Mouse (Mus musculus): ENCODE measurements around the gene Hcrtr1. TPM values are rescaled to one million over a fixed set of nuclear protein-coding genes. Genes with fewer than 3 reads are reported as not detected.
A peak's percentile ranks its signal among the peaks of the same experiment; 100 is the strongest.

Gene Hcrtr1
- total RNA-seq, 1 experiment: 0.22 TPM

GRCm38 (mm10) chr4:130175072-130175711, 36.0 kb upstream of the Hcrtr1 start, which contains the start of gene Tinagl1:
TSS of gene Tinagl1 (minus strand) at chr4:130175122.
- Histone ChIP-seq H3K36me3 (ENCODE audit: control insufficient read depth, insufficient read depth, low read length, poor library complexity, severe bottlenecking) (no peaks in the 10 kb centered on the region), H3K4me1 (ENCODE audit: control insufficient read depth in 2 of 2, insufficient read depth in 2 of 2, low read length in 2 of 2, poor library complexity in 1 of 2) (peaks cover 4 to 29% of the 10 kb centered on the region in 2 experiments; a peak in 3 of 4 replicates), H3K27ac (ENCODE audit: insufficient read depth, low read depth, low read length, poor library complexity, severe bottlenecking) (peak within 1 kb of the TSS; percentile 4; the same call in 1 of the 2 replicates), H3K4me3 (ENCODE audit: insufficient read depth in 1 of 2, low read depth in 1 of 2, low read length in 2 of 2, poor library complexity in 1 of 2, severe bottlenecking in 1 of 2) (peak within 1 kb of the TSS; percentile 25 to 61), H3K9me3 (ENCODE audit: control insufficient read depth, insufficient read depth, low read depth, low read length) (no peaks in the 10 kb centered on the region), H3K9ac (ENCODE audit: insufficient read depth, low read depth, low read length, poor library complexity, severe bottlenecking) (no peak within 1 kb of the TSS)
- DNase-seq (ENCODE audit: low read depth, low spot score): no peak
- TF ChIP-seq CHD2 (IDR thresholded peaks at IDR 0.05; ENCODE audit: low read depth, low read length): no peak
- no peak for TF ChIP-seq MAFK (IDR thresholded peaks at IDR 0.05; ENCODE audit: insufficient read depth, low read depth, low read length)
- no peak for TF ChIP-seq ZC3H11A (IDR thresholded peaks at IDR 0.05; ENCODE audit: borderline replicate concordance, low read depth, low read length)
- TF ChIP-seq HCFC1 (IDR thresholded peaks at IDR 0.05; ENCODE audit: borderline replicate concordance, insufficient read depth, low read length): no peak
- no peak for TF ChIP-seq ZNF384 (IDR thresholded peaks at IDR 0.05; ENCODE audit: low read depth, low read length)
- in situ Hi-C loops (cut with MboI; ENCODE audit: low sequenced_read_pairs in 2 of 2, unreplicated experiment in 2 of 2): no loop called here

- peak overlapping the region; percentile 25 to 61 for H3K4me3 ChIP-seq (ENCODE audit: insufficient read depth in 1 of 2, low read depth in 1 of 2, low read length in 2 of 2, poor library complexity in 1 of 2, severe bottlenecking in 1 of 2)
- no peaks in the 10 kb centered on the region for H3K36me3 ChIP-seq (ENCODE audit: control insufficient read depth, insufficient read depth, low read length, poor library complexity, severe bottlenecking)
- in situ Hi-C loops (cut with MboI; ENCODE audit: low sequenced_read_pairs in 2 of 2, unreplicated experiment in 2 of 2): no loop called here
- H3K4me1 ChIP-seq (ENCODE audit: control insufficient read depth in 2 of 2, insufficient read depth in 2 of 2, low read length in 2 of 2, poor library complexity in 1 of 2): peaks cover 4 to 32% of the 10 kb centered on the region in 2 experiments; a peak in 3 of 4 replicates
- H3K9ac ChIP-seq (ENCODE audit: insufficient read depth, low read depth, low read length, poor library complexity, severe bottlenecking): no peak overlapping the region
- H3K27ac ChIP-seq (ENCODE audit: insufficient read depth, low read depth, low read length, poor library complexity, severe bottlenecking): peak overlapping the region; percentile 4; the same call in 1 of the 2 replicates
- DNase-seq (ENCODE audit: low read depth, low spot score): peak; percentile 69
- TF ChIP-seq MAFK (IDR thresholded peaks at IDR 0.05; ENCODE audit: insufficient read depth, low read depth, low read length): no peak
- TF ChIP-seq ZC3H11A (IDR thresholded peaks at IDR 0.05; ENCODE audit: borderline replicate concordance, low read depth, low read length): no peak
- TF ChIP-seq ZNF384 (IDR thresholded peaks at IDR 0.05; ENCODE audit: low read depth, low read length): no peak
- TF ChIP-seq CHD2 (IDR thresholded peaks at IDR 0.05; ENCODE audit: low read depth, low read length): no peak
- no peak for TF ChIP-seq HCFC1 (IDR thresholded peaks at IDR 0.05; ENCODE audit: borderline replicate concordance, insufficient read depth, low read length)
- H3K9me3 ChIP-seq (ENCODE audit: control insufficient read depth, insufficient read depth, low read depth, low read length): no peaks in the 10 kb centered on the region
Observed at GRCm38 (mm10) chr4:130174335-130175031, 35.3 kb upstream of the Hcrtr1 start.

- Histone ChIP-seq H3K27ac (ENCODE audit: insufficient read depth, low read depth, low read length, poor library complexity, severe bottlenecking) (no peak overlapping the region), H3K9ac (ENCODE audit: insufficient read depth, low read depth, low read length, poor library complexity, severe bottlenecking) (no peak overlapping the region), H3K9me3 (ENCODE audit: control insufficient read depth, insufficient read depth, low read depth, low read length) (no peaks in the 10 kb centered on the region), H3K4me1 (ENCODE audit: control insufficient read depth in 2 of 2, insufficient read depth in 2 of 2, low read length in 2 of 2, poor library complexity in 1 of 2) (peaks cover 4 to 32% of the 10 kb centered on the region in 2 experiments; a peak in 3 of 4 replicates), H3K36me3 (ENCODE audit: control insufficient read depth, insufficient read depth, low read length, poor library complexity, severe bottlenecking) (no peaks in the 10 kb centered on the region), H3K4me3 (ENCODE audit: insufficient read depth in 1 of 2, low read depth in 1 of 2, low read length in 2 of 2, poor library complexity in 1 of 2, severe bottlenecking in 1 of 2) (peak overlapping the region; percentile 24 to 61; a peak in 2 of 4 replicates)
- DNase-seq (ENCODE audit: low read depth, low spot score): no peak
- TF ChIP-seq ZC3H11A (IDR thresholded peaks at IDR 0.05; ENCODE audit: borderline replicate concordance, low read depth, low read length): no peak
- TF ChIP-seq ZNF384 (IDR thresholded peaks at IDR 0.05; ENCODE audit: low read depth, low read length): no peak
- no peak for TF ChIP-seq MAFK (IDR thresholded peaks at IDR 0.05; ENCODE audit: insufficient read depth, low read depth, low read length)
- TF ChIP-seq HCFC1 (IDR thresholded peaks at IDR 0.05; ENCODE audit: borderline replicate concordance, insufficient read depth, low read length): no peak
- no peak for TF ChIP-seq CHD2 (IDR thresholded peaks at IDR 0.05; ENCODE audit: low read depth, low read length)
- in situ Hi-C loops (cut with MboI; ENCODE audit: low sequenced_read_pairs in 2 of 2, unreplicated experiment in 2 of 2): no loop called here
Observed at GRCm38 (mm10) chr4:130173911-130174311, 34.8 kb upstream of the Hcrtr1 start.

GRCm38 (mm10) chr4:130173060-130173822, 34.1 kb upstream of the Hcrtr1 start:
- Histone ChIP-seq H3K27ac (ENCODE audit: insufficient read depth, low read depth, low read length, poor library complexity, severe bottlenecking) (no peak overlapping the region), H3K9me3 (ENCODE audit: control insufficient read depth, insufficient read depth, low read depth, low read length) (no peaks in the 10 kb centered on the region), H3K36me3 (ENCODE audit: control insufficient read depth, insufficient read depth, low read length, poor library complexity, severe bottlenecking) (no peaks in the 10 kb centered on the region), H3K4me3 (ENCODE audit: insufficient read depth in 1 of 2, low read depth in 1 of 2, low read length in 2 of 2, poor library complexity in 1 of 2, severe bottlenecking in 1 of 2) (no peak overlapping the region), H3K4me1 (ENCODE audit: control insufficient read depth in 2 of 2, insufficient read depth in 2 of 2, low read length in 2 of 2, poor library complexity in 1 of 2) (peaks cover 4 to 32% of the 10 kb centered on the region in 2 experiments; a peak in 3 of 4 replicates), H3K9ac (ENCODE audit: insufficient read depth, low read depth, low read length, poor library complexity, severe bottlenecking) (no peak overlapping the region)
- no peak for DNase-seq (ENCODE audit: low read depth, low spot score)
- TF ChIP-seq ZNF384 (IDR thresholded peaks at IDR 0.05; ENCODE audit: low read depth, low read length) (no peak), MAFK (IDR thresholded peaks at IDR 0.05; ENCODE audit: insufficient read depth, low read depth, low read length) (no peak), HCFC1 (IDR thresholded peaks at IDR 0.05; ENCODE audit: borderline replicate concordance, insufficient read depth, low read length) (no peak), CHD2 (IDR thresholded peaks at IDR 0.05; ENCODE audit: low read depth, low read length) (no peak), ZC3H11A (IDR thresholded peaks at IDR 0.05; ENCODE audit: borderline replicate concordance, low read depth, low read length) (no peak)
- in situ Hi-C loops (cut with MboI; ENCODE audit: low sequenced_read_pairs in 2 of 2, unreplicated experiment in 2 of 2): no loop called here
